Mouse (Mus musculus) brain, embryonic 14.5 days (tissue): ENCODE measurements at regions not wholly inside any gene's neighbourhood (a gene's known extent, or its start where the extent isn't known, plus 50 kb on each side); places are given as distances from the start of the nearest gene placed in this dataset.

Source experiments
- CTCF ChIP-seq: fragments of 200-500 bp; IDR thresholded peaks from 2 replicates; pipeline ENCODE4 v1.5.1; 2012; ENCODE audit warnings: inconsistent platforms, mild to moderate bottlenecking, moderate library complexity, borderline replicate concordance; ENCODE audit not compliant: insufficient read depth, insufficient read length; ENCODE audit errors: extremely low read depth
- POLR2A ChIP-seq: fragments of 200-500 bp; IDR thresholded peaks from 2 replicates; pipeline ENCODE4 v1.6.1; 2012; ENCODE audit warnings: mild to moderate bottlenecking, inconsistent platforms, borderline replicate concordance; ENCODE audit not compliant: poor library complexity, insufficient read depth, insufficient read length, severe bottlenecking; ENCODE audit errors: extremely low read depth

GRCm38 (mm10) chr19:15481605-15482004, 465.5 kb downstream of the Psat1 start:
- TF ChIP-seq CTCF (no peak), POLR2A (no peak)
